Mouse (Mus musculus): Measurements from ENCODE around the gene Gm20532. TPM values are rescaled to one million over a fixed set of nuclear protein-coding genes. Genes with fewer than 3 reads are reported as not detected.

Gene Gm20532
- total RNA-seq, 2 experiments from 2014 or later, result not detected

- intact Hi-C loops (cut with DNase I), result no loop called here
- DNase-seq, result no peak
Measured at GRCm38 (mm10) chr2:26571826-26572225, 14.6 kb upstream of the Gm20532 start.

- DNase-seq, result no peak
- intact Hi-C loops (cut with DNase I), result no loop called here
Measured at GRCm38 (mm10) chr2:26573396-26573795, 13.0 kb upstream of the Gm20532 start.

- intact Hi-C loops (cut with DNase I), result no loop called here
- no peak for DNase-seq
Measured at GRCm38 (mm10) chr2:26573807-26574206, 12.6 kb upstream of the Gm20532 start.

GRCm38 (mm10) chr2:26574862-26575261, 11.6 kb upstream of the Gm20532 start:
- no peak for DNase-seq
- intact Hi-C loops (cut with DNase I), result no loop called here

- intact Hi-C loops (cut with DNase I), result no loop called here
- DNase-seq, result no peak
Measured at GRCm38 (mm10) chr2:26575378-26575777, 11.1 kb upstream of the Gm20532 start.

- DNase-seq, result peak in 1 of 2 experiments; percentile 47
- intact Hi-C loops (cut with DNase I), result no loop called here
Measured at GRCm38 (mm10) chr2:26575865-26576264, 10.6 kb upstream of the Gm20532 start.

GRCm38 (mm10) chr2:26576462-26576861, 10.0 kb upstream of the Gm20532 start:
- DNase-seq, result no peak
- intact Hi-C loops (cut with DNase I), result no loop called here

GRCm38 (mm10) chr2:26578369-26578768, 8.1 kb upstream of the Gm20532 start:
- DNase-seq, result no peak
- intact Hi-C loops (cut with DNase I), result no loop called here

- DNase-seq, result no peak
- intact Hi-C loops (cut with DNase I), result no loop called here
Measured at GRCm38 (mm10) chr2:26579714-26580113, 6.7 kb upstream of the Gm20532 start, which contains the start of gene Egfl7. Egfl7 (plus strand) TSS chr2:26580014.

- intact Hi-C loops (cut with DNase I), result no loop called here
- DNase-seq, result no peak
Measured at GRCm38 (mm10) chr2:26580751-26581150, 5.7 kb upstream of the Gm20532 start.

- DNase-seq, result no peak
- intact Hi-C loops (cut with DNase I), result no loop called here
Measured at GRCm38 (mm10) chr2:26582203-26582602, 4.2 kb upstream of the Gm20532 start.

- intact Hi-C loops (cut with DNase I), result no loop called here
- no peak for DNase-seq
Measured at GRCm38 (mm10) chr2:26582741-26583140, 3.7 kb upstream of the Gm20532 start.

GRCm38 (mm10) chr2:26583640-26584039, 2.8 kb upstream of the Gm20532 start:
- intact Hi-C loops (cut with DNase I), result no loop called here

GRCm38 (mm10) chr2:26585713-26586112, 726 bp upstream of the Gm20532 start:
- DNase-seq, result no peak
- intact Hi-C loops (cut with DNase I), result no loop called here

More at GRCm38 (mm10) chr2:26583640-26584039, 2.8 kb upstream of the Gm20532 start:
- DNase-seq, result peak; percentile 49 to 59

GRCm38 (mm10) chr2:26587044-26587405, 586 bp downstream of the Gm20532 start:
- intact Hi-C loops (cut with DNase I), result no loop called here
- no peak for DNase-seq

- intact Hi-C loops (cut with DNase I), result no loop called here
- no peak for DNase-seq
Measured at GRCm38 (mm10) chr2:26588573-26588972, 2.1 kb downstream of the Gm20532 start.

- no peak for DNase-seq
- intact Hi-C loops (cut with DNase I), result no loop called here
Measured at GRCm38 (mm10) chr2:26589284-26589683, 2.8 kb downstream of the Gm20532 start.

GRCm38 (mm10) chr2:26590282-26590681, 3.8 kb downstream of the Gm20532 start:
- no peak for DNase-seq
- intact Hi-C loops (cut with DNase I), result no loop called here

GRCm38 (mm10) chr2:26590962-26591361, 4.5 kb downstream of the Gm20532 start:
- intact Hi-C loops (cut with DNase I), result no loop called here
- no peak for DNase-seq

- no peak for DNase-seq
- intact Hi-C loops (cut with DNase I), result no loop called here
Measured at GRCm38 (mm10) chr2:26591416-26591815, 5.0 kb downstream of the Gm20532 start.

- DNase-seq, result no peak
- intact Hi-C loops (cut with DNase I), result no loop called here
Measured at GRCm38 (mm10) chr2:26593211-26594021, 7.0 kb downstream of the Gm20532 start.

- DNase-seq, result peak in 1 of 2 experiments; percentile 54
- intact Hi-C loops (cut with DNase I), result no loop called here
Measured at GRCm38 (mm10) chr2:26594022-26594346, 7.5 kb downstream of the Gm20532 start.
